Mouse (Mus musculus) gastrocnemius, postnatal 25 days (tissue): ENCODE measurements around the gene Gm45785. TPM values are rescaled to one million over a fixed set of nuclear protein-coding genes. Genes with fewer than 3 reads are reported as not detected.

ENCODE experiments used
- DNase-seq: peaks from one replicate; pipeline ENCODE4 v3.0.0; 2022
- total RNA-seq, 2 experiments: library from RNA; stranded (reverse); gene quantifications; 1 replicate in 1 of 2; 2 replicates in 1 of 2; pipeline ENCODE4 v1.2.3; 2021

Gene Gm45785
- total RNA-seq, 2 experiments from 2014 or later: not detected

DNA sequence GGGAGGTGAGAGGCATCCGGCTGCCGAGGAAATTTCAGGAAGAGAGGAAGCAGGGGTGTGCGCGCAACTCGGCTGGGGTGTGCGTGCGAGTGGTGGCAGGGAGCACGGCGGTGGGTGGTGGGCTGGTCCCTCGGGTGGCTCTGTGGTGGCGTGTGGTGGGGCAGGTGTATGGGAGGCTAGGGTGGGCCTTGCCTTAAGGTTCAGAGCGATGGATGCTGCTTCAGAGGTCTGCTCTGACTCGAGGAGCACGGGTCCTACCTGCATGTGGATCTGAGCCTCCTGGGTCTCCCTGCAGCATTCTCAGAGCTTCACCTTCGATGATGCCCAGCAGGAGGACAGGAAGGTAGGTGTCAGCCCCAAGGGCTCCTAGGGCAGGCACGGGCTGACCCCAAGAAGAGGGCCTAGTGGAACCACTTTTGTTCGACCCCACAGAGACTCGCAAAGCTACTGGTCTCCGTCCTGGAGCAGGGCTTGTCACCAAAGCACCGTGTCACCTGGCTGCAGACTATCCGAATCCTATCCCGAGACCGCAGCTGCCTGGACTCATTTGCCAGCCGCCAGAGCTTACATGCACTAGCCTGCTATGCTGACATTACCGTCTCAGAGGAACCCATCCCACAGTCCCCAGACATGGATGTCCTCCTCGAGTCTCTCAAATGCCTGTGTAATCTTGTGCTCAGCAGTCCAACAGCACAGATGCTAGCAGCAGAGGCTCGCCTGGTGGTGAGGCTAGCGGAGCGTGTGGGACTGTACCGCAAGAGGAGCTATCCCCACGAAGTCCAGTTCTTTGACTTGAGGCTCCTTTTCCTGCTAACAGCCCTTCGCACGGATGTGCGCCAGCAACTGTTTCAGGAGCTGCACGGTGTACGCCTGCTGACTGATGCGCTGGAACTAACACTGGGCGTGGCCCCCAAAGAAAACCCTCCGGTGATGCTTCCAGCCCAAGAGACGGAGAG, 1.7 kb upstream of the Gm45785 start, which contains the start of gene Bet1l:
Gene Bet1l (minus strand): TSS at position 28 of the 956 bp plus-strand sequence.
- DNase-seq: no peak

- DNase-seq: peak; percentile 93
Observed at GRCm38 (mm10) chr7:140856785-140857549, 836 bp upstream of the Gm45785 start, which contains the start of gene Ric8a. TSS of gene Ric8a (plus strand) at chr7:140856957.

DNA sequence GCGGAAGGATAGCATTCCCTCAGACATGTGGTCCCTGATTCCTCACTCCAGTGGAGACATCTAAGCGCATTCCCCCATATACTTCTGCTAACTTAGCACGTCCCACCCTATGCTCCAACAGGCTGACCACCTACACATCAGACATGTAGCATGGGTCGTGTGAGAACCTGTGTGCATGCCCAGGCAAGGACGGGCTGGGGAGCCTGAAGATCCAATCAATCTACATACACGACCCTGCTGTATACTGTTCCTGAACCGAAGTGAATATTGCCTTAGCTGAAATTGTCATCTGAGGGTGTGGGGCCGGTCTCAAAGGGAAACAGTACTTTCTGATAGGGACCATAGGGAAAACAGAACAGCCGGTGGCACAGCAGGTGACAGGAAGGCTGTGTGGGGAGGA, 950 bp downstream of the Gm45785 start:
- no peak for DNase-seq

DNA sequence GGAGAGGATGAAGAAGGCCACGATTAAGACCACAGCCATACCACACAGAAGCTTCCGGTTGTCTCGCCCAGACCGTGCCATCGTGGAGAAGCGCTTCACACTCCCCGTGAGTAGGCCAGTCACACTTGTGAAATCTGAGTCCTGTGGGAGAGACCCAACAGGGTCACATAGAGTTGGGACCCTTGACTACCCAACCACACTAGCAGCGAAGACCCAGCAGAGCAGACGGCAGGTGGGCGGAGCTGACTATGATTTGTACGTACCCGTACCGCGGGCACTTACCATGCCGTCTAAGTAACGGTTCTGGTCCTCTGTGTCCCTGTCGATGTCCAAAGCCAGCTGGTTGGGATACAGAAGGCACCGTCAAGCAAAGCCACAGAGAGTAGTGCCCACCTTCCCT, 1.6 kb downstream of the Gm45785 start:
- no peak for DNase-seq

- DNase-seq: no peak
Observed at GRCm38 (mm10) chr7:140853386-140853785, 2.7 kb downstream of the Gm45785 start.

DNA sequence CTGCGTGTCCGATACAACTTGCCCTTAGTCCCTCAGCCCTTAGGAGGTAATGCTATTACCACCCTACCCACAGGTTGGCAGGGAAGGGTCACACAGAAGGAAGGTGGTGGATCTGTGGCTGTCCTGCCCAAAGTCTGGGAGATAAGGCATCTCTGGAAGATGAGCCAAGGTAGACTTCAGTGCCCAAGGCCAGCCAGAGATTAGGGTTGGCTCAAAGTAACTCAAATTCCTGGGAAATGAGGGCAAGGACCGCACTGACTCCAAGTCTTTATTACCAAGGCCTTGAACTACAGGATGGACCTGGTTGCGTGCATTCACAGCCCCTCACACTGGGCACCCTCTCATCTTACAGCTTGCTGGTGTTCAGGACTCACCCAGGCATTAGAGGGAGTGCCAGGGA, 4.2 kb downstream of the Gm45785 start:
- no peak for DNase-seq

GRCm38 (mm10) chr7:140848591-140848990, 7.5 kb downstream of the Gm45785 start:
- DNase-seq: no peak

DNA sequence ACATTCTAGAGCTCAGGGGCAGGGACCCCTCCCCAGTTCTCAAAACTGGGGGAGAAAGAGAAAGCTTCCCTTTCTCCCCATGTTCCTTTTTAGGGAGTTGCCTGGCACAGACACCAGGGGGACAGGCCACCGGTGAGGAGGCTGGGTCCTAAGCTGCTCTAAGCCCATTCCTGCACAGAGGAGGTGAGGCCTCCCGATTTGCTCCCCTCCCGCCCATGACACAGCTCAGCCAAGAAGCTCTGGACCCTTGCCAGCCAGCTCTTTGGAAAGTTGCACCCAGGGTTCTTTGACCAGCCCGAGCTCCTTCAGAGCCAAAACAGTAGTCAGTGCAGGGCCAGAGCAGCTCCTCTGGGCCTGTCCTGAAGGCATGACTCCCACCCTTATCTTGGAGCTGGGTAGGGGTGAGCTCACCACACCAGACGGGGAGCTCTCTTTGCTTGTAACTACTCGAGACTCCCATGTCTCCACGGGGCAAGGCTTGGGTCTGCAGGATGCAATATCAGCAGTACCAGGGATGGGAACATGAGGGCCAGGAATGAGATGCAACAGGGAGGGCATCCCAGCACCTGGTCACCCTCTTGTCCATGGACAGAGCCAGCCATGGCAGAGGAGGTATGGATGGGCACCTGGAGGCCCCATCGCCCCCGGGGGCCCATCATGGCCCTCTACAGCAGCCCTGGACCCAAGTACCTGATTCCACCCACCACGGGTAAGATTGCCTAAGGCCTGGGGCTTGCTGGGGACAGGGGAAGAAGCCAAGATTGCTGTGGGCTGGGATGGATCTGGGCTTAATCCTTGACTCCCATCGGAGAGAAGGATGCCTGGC, 8.2 kb downstream of the Gm45785 start, which contains the start of gene Odf3:
Gene Odf3 (plus strand): TSS at position 51 of the 826 bp plus-strand sequence.
- DNase-seq: no peak

GRCm38 (mm10) chr7:140846676-140847075, 9.5 kb downstream of the Gm45785 start:
- DNase-seq: no peak

GRCm38 (mm10) chr7:140845683-140846082, 10.4 kb downstream of the Gm45785 start:
- no peak for DNase-seq

DNA sequence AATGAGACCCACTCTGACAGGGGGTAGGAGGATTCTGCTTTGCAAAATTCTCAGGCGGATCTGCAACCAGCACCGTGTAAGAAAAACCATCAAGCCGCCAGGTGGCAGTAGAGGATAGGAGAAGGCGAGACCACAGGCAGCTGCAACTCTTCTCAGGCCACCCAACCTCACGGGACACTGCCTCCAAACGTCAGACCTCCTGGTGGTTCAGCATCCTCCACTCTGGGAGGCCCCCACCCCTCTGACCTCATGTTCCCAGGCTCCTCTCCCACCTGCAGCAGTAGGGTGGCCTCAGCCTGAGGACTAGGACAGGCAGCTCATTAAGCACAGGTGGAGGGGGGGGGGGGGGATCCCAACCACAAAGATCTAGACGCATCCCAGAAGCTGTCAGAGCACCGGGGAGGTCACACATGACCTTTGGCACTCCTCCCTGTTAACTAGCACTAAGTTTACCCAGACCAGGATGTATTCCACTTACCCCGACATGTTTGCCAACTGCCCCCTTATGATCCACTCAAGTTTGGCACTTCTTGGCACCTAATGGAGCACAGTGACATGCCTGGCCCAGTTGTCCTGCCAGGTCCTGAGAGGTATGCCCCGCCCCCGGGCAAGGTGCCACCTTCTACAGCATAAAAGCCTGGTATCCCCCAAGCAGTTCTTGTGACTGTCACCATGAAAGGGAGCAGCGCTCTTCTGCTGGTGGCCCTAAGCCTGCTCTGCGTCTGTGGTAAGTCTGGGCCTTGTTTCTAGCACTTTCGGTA, 11.0 kb downstream of the Gm45785 start, which contains the start of gene Scgb1c1:
Gene Scgb1c1 (plus strand): TSS at position 643 of the 761 bp plus-strand sequence.
- DNase-seq: peak; percentile 67

DNA sequence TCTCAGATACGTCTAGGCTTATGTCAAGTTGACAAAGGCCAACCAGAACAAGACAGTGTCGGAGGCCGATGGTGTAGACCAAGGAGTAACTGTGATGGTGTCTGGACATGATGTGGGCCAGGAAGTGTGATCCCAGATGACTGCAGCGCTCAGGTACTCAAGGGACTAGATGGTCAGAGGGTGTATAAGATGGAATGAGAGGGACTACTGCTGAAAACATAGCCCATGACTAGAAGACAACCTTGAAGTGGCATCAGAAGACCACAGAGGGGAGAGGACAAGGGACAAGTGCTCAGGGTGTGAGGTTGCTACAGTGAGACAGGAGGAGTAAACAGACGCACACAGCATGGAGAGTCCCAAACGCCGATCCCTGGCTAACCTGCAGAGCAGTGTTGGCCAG, 12.3 kb downstream of the Gm45785 start:
- DNase-seq: no peak

GRCm38 (mm10) chr7:140840750-140841735, 15.1 kb downstream of the Gm45785 start:
- no peak for DNase-seq

DNA sequence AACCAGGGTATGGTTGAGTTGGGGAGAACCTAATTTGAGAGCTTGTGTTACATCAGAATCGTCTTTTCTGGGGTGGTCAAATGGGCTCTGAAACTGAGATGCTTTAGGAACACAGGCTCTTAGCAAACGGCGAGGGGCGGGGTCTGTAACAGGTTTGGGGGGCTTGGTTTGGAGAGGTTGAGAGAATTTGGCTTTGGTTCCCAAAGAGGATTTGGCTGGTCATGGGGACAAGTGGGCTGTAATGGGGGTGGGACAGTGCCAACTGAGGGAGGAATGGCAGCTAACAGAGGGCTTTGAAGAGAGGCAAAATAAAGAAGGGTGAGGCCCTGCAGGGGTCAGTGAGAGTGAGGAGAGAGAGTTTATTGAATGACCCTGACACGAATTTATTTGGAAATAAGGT, 16.6 kb downstream of the Gm45785 start:
- DNase-seq: no peak

DNA sequence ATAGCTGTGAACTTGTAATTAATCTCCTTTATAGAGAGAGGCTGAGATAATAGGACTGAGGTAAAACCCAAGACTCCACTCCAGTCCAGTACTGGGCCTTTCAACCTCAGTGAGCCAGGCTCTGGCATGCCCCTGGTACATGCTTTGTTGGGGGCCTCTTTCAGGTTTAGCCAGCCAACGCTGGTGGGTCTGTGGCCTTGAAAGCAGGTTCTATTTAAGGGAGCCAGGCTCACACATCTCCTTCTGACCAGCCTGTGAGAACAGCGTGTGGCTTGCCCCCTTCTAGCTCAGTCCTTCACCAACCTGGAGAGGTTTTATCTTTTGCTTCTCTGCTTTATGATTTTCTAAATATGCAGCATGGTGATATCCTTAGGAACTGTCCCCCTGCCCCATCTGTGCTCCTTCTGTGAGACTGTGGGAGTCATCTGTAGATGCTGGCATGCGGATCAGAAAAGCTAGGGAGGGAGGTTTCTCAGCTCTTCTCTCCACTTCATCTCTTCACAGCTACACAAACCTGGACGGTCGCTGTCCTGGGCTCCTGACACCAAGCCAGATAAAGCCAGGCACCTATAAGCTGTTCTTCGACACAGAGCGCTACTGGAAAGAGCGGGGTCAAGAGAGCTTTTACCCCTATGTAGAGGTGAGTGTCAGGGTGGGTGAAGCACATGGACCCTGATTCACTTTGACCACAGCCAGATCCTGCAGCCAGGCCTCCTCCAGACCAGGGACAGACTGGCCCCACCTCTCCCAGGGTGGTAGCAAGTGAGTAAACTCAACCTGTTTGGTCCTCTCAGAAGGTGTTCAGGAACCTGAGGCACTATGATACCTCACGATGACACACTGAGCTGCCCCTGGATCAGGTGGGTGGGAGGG, 19.7 kb downstream of the Gm45785 start:
- no peak for DNase-seq

DNA sequence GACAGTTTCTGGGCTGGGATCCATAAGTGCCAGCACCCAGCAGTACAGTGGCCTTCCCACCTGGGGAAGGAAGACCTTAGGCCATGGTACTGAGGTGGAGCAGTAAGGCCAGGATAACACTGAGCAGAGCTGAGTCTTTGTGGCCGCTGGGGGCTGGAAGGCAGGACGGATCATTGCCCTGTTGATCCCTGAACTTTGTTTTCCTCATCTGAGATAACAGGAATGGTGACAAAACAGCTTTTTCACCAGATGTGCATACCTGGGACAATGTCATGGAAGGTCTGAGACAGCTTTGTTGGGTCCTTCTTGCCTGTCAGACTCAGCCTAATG, 20.4 kb downstream of the Gm45785 start:
- DNase-seq: no peak

DNA sequence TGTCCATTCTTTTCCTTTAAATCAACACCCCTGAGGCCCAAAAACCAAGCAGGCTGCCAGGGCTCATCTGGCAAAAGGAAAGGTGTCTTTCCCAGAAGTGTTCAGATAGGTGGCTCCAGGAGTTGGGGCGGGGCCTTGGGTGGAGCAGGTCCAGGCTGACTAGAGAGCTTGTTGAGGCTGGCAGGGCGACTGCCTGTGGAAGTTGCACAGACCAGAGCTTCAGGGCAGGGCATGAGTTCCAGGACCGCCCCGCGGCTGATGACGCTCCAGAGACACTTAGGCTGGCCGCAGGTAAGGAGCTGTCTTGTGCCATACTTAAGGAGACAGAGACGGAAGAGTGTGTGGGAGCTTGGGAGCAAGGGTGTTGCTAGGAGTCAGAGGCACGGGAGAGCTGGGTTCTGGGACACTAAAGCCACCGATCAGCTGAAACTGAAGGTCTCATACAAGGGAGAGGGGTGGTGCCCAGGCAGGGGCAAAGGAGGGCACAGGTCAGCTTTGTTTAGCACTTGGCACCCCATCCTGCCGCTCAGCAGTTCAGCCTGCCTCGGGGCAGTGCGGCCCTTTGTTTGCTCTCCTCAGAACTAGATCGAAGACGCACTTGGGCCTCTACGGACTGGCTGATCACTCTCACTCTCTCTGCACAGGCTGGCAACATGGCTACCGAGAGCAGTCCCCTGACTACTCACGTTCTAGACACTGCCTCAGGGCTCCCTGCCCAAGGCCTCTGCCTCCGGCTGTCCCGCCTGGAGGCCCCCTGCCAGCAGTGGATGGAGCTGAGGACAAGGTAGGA, 21.0 kb downstream of the Gm45785 start, which contains the start of gene Urah:
Gene Urah (plus strand): TSS at position 51 of the 790 bp plus-strand sequence.
- DNase-seq: no peak

DNA sequence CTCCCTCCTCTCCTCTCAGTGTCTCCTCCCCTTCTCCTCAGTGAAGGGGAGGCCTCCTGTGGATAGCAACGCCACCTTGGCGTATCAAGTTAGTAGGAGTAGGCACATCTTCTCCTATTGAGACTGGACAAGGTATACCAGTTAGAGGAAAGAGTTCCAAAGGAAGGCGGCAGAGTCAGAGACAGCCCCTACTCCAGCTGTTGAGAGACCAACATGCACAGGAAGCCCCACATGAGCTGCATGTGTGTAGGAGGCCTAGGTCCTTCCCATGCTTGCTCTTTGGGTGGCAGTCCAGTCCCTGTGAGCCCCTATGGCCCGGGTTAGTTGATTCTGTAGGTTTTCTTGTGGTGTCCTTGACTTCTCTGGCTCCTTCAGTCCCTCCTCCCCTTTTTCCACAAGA, 22.8 kb downstream of the Gm45785 start:
- DNase-seq: no peak
